Mouse (Mus musculus): Measurements from ENCODE around the gene Gfm2. TPM values are rescaled to one million over a fixed set of nuclear protein-coding genes. Genes with fewer than 3 reads are reported as not detected.

Gene Gfm2
- polyA plus RNA-seq, 1 experiment from 2014 or later: 30.3 TPM

DNA sequence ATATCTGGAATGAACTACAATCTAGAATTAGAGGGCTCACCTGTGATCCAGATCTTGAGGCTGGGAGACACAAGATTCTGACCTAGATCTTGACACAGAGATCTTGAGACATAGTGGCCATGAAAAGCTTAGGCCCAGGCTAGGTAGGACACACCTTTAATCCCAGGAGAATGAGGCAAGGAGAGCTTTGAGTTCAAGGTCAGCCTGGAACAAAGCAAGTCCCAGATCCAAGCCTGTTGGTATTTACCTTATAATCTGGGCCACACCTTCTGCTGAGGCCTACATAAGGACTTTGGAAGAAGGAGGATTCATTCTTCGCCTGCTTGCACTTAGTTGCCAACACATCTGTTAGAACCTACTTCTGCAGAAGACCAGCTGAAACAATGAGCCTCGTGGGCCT lies 61.4 kb downstream of the Gfm2 start:
- 94% methylated on average over 2 of the region's 2 CpGs for WGBS
- Histone ChIP-seq H3K4me1 (ENCODE audit: control insufficient read depth, insufficient read depth, low read depth, low read length) (no peaks in the 10 kb centered on the region; the same call in 1 of the 2 replicates), H3K27ac (ENCODE audit: low read depth, low read length) (no peak overlapping the region), H3K27me3 (replicated peaks; ENCODE audit: control insufficient read depth, insufficient read depth, low read length) (no peaks in the 10 kb centered on the region), H3K36me3 (ENCODE audit: control insufficient read depth, insufficient read depth, low read length) (no peaks in the 10 kb centered on the region), H3K9me3 (ENCODE audit: control insufficient read depth, low read length) (no peaks in the 10 kb centered on the region), H3K4me3 (ENCODE audit: low read length) (no peak overlapping the region), H3K4me2 (ENCODE audit: low read length) (no peak overlapping the region), H3K9ac (ENCODE audit: low read depth, low read length) (no peak overlapping the region)
- ATAC-seq: no peak

DNA sequence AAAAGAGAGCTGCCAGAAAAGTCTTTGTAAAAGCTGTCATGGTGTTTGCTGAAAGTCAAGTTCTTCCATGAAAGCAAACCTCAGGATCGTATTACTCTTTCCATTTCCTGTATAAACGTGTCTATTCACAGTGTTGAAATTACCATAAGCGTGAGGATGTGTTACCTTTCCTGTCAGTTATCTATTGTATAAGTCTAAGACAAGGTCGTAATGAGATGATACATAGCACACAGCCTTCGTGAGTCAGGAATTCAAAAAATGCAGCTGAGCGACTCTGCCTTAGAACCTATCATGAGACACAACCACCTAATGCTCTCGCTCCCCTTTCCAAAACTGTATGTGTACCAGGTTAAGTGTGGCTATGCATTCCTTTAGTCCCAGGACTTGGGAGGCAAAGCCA lies 63.3 kb downstream of the Gfm2 start:
- no peak overlapping the region for H3K27ac ChIP-seq (ENCODE audit: low read depth, low read length)
- H3K36me3 ChIP-seq (ENCODE audit: control insufficient read depth, insufficient read depth, low read length): no peaks in the 10 kb centered on the region
- WGBS: 72% methylated on average over 7 of the region's 7 CpGs
- no peaks in the 10 kb centered on the region for H3K27me3 ChIP-seq (replicated peaks; ENCODE audit: control insufficient read depth, insufficient read depth, low read length)
- H3K4me2 ChIP-seq (ENCODE audit: low read length): no peak overlapping the region
- no peaks in the 10 kb centered on the region; the same call in 1 of the 2 replicates for H3K4me1 ChIP-seq (ENCODE audit: control insufficient read depth, insufficient read depth, low read depth, low read length)
- H3K9me3 ChIP-seq (ENCODE audit: control insufficient read depth, low read length): no peaks in the 10 kb centered on the region
- no peak for ATAC-seq
- no peak overlapping the region for H3K4me3 ChIP-seq (ENCODE audit: low read length)
- H3K9ac ChIP-seq (ENCODE audit: low read depth, low read length): no peak overlapping the region

DNA sequence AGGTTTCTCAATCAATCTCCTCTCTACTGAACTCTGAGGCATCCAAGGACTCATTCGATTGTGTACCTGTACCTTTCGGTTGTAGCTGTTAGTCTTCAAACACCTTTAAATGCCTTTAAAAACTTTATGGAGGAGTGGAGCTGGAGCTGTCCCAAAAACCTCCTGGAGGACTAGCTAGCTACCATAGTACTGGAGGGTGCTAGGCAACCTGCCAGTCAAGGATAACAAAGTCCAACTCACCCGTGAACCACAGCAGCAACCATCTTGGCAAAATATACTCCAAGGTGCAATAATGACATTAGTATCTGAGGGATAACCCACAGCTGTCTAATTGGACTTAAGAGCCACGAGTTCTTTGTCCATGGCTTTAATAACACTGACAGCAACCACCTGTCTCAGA lies 64.2 kb downstream of the Gfm2 start:
- Histone ChIP-seq H3K4me3 (ENCODE audit: low read length) (no peak overlapping the region), H3K4me1 (ENCODE audit: control insufficient read depth, insufficient read depth, low read depth, low read length) (no peaks in the 10 kb centered on the region; the same call in 1 of the 2 replicates), H3K9me3 (ENCODE audit: control insufficient read depth, low read length) (no peaks in the 10 kb centered on the region), H3K27ac (ENCODE audit: low read depth, low read length) (no peak overlapping the region), H3K27me3 (replicated peaks; ENCODE audit: control insufficient read depth, insufficient read depth, low read length) (no peaks in the 10 kb centered on the region), H3K4me2 (ENCODE audit: low read length) (no peak overlapping the region), H3K36me3 (ENCODE audit: control insufficient read depth, insufficient read depth, low read length) (no peaks in the 10 kb centered on the region), H3K9ac (ENCODE audit: low read depth, low read length) (no peak overlapping the region)
- WGBS: 72% methylated on average over 4 of the region's 4 CpGs
- ATAC-seq: no peak

DNA sequence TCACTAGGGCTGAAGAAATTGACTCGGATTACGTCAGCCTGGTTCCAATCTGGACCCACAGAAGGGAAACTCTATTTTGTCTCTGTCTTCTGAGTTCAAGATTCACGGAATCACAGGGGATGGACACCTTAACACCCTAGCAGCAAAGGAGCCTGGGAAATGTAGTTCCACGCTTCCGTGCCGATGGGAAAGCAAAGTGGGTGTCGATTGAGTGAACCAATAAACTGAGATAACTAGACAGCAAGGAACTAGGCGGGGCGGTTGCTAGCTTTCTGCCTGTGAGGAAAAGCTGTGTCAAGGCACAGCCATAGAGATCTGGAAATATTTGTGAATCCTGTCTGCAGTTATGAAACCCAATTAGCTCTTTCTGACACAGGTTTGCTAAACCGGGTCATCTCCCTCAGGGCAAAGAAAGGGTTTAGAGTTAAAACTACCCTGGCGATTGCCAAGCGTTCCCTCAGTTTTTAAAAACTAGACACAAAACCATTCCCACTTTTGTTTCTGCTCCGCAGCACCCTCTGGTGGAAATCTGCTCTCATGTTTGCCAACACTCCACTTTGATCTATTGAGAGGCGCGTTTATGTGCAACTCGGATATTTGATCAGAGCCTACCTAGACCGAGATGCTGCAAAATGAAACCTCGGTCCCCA lies 67.4 kb downstream of the Gfm2 start:
- peak overlapping the region; percentile 59 for H3K4me2 ChIP-seq (ENCODE audit: low read length)
- no peaks in the 10 kb centered on the region for H3K9me3 ChIP-seq (ENCODE audit: control insufficient read depth, low read length)
- H3K27ac ChIP-seq (ENCODE audit: low read depth, low read length): 0 out of 2 replicates have a peak overlapping the region, but pooled peaks have one; percentile 2
- no peak overlapping the region for H3K9ac ChIP-seq (ENCODE audit: low read depth, low read length)
- peak; percentile 86 for ATAC-seq
- no peaks in the 10 kb centered on the region for H3K36me3 ChIP-seq (ENCODE audit: control insufficient read depth, insufficient read depth, low read length)
- WGBS: 11% methylated on average over 18 of the region's 18 CpGs
- no peaks in the 10 kb centered on the region for H3K27me3 ChIP-seq (replicated peaks; ENCODE audit: control insufficient read depth, insufficient read depth, low read length)
- no peaks in the 10 kb centered on the region for H3K4me1 ChIP-seq (ENCODE audit: control insufficient read depth, insufficient read depth, low read depth, low read length)
- peak overlapping the region; percentile 32 for H3K4me3 ChIP-seq (ENCODE audit: low read length)

DNA sequence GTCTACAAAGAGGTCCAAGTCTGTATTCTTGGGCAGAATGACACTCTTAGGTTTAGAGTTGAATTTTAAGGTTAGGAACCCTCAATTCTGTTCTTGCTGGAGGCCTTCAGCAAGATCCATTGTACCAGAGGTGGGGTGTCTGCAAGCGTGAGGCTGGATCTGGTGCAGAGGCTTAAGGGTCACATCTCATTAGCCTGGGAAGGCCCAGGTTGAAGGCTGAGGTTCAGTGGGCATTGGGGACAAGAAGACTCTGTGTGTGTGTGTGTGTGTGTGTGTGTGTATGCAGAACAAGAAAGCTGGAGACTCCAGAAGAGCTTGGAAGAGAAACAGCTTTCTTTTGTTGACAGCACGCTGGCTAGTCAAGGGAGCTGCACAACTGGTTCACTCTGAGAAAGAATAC lies 68.3 kb downstream of the Gfm2 start:
- no peaks in the 10 kb centered on the region for H3K36me3 ChIP-seq (ENCODE audit: control insufficient read depth, insufficient read depth, low read length)
- H3K9me3 ChIP-seq (ENCODE audit: control insufficient read depth, low read length): no peaks in the 10 kb centered on the region
- 95% methylated on average over 2 of the region's 2 CpGs for WGBS
- no peaks in the 10 kb centered on the region for H3K4me1 ChIP-seq (ENCODE audit: control insufficient read depth, insufficient read depth, low read depth, low read length)
- no peak overlapping the region for H3K4me3 ChIP-seq (ENCODE audit: low read length)
- no peak overlapping the region for H3K27ac ChIP-seq (ENCODE audit: low read depth, low read length)
- H3K27me3 ChIP-seq (replicated peaks; ENCODE audit: control insufficient read depth, insufficient read depth, low read length): no peaks in the 10 kb centered on the region
- no peak overlapping the region for H3K4me2 ChIP-seq (ENCODE audit: low read length)
- ATAC-seq: no peak
- H3K9ac ChIP-seq (ENCODE audit: low read depth, low read length): no peak overlapping the region

DNA sequence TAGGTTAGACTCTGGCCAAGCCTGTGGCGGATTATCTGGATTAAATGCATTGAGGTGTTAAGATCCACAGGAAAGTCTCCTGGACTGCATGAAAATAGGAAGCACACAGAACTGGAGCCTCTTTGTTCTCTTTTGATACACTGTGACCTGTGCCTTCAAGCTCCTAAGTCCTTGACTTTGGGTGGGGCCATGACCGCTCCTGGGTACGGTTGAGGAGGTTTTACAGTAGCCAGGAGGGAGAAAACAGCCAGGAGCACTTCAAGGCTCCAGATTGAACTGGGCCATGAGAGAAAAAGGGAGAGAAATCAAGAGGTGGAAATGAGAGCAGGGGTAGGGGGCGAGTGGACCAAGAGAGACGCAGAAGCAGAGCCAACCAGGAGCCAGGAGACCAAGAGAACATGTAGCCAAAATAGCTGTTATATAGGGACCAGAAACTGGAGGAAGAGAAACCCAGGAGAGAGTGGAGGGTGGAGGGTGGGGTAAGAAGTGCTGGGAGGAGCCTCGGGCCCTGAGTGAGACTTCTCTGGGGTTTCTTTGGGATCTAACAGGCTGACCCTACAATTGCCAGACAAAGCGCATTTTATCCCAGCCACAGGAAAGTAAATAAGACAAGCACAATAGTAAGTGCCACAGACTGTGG lies 69.9 kb downstream of the Gfm2 start:
- Histone ChIP-seq H3K4me3 (ENCODE audit: low read length) (no peak overlapping the region), H3K4me2 (ENCODE audit: low read length) (no peak overlapping the region), H3K27ac (ENCODE audit: low read depth, low read length) (no peak overlapping the region), H3K4me1 (ENCODE audit: control insufficient read depth, insufficient read depth, low read depth, low read length) (no peaks in the 10 kb centered on the region), H3K9me3 (ENCODE audit: control insufficient read depth, low read length) (no peaks in the 10 kb centered on the region), H3K9ac (ENCODE audit: low read depth, low read length) (no peak overlapping the region), H3K27me3 (replicated peaks; ENCODE audit: control insufficient read depth, insufficient read depth, low read length) (no peaks in the 10 kb centered on the region), H3K36me3 (ENCODE audit: control insufficient read depth, insufficient read depth, low read length) (no peaks in the 10 kb centered on the region)
- WGBS: 82% methylated on average over 7 of the region's 7 CpGs
- no peak for ATAC-seq

DNA sequence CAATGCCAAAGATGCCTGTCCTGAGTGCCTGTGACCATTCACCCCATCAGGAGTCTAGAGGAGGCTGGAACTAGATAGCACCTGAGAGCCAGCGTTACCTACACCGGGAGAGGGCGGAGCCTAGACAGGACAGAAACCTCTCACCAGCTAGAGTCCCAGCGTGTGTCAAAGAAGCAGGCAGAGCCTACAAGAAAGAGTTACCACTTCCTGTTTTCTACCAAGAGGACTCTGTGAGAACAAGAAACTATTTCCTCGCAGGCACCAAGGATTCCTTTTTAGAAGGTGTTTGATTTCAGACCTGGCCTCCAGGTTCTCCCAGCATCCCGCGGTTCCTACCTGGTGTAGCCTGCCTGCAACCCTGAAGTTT lies 70.4 kb downstream of the Gfm2 start:
- Histone ChIP-seq H3K4me1 (ENCODE audit: control insufficient read depth, insufficient read depth, low read depth, low read length) (no peaks in the 10 kb centered on the region), H3K9me3 (ENCODE audit: control insufficient read depth, low read length) (no peaks in the 10 kb centered on the region), H3K27me3 (replicated peaks; ENCODE audit: control insufficient read depth, insufficient read depth, low read length) (no peaks in the 10 kb centered on the region), H3K4me2 (ENCODE audit: low read length) (no peak overlapping the region), H3K36me3 (ENCODE audit: control insufficient read depth, insufficient read depth, low read length) (no peaks in the 10 kb centered on the region), H3K27ac (ENCODE audit: low read depth, low read length) (no peak overlapping the region), H3K4me3 (ENCODE audit: low read length) (no peak overlapping the region), H3K9ac (ENCODE audit: low read depth, low read length) (no peak overlapping the region)
- no peak for ATAC-seq
- 63% methylated on average over 7 of the region's 7 CpGs for WGBS

DNA sequence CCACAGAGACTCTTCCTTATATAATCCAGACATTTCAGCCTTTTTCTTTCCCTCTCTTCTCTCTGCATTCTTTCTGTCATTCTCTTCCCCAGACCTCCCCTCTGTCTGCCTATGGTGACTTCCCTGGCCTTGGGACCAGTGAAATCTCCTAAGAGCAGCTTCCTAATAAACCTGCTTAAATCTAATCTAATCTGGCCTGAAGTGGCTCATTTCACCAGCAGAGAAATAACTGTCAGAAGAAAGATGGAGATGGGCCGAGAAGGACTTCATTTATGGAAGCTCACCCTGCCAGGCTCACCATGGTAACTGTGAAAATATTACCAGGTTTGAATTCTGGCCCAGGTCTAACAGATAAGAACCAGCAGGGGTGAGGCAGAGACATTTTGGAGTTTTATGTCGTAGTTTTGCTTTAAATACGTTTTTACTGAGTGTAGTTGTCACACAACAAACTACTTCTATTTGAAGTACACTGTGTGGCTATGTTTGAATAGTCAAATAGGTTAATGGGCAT lies 70.8 kb downstream of the Gfm2 start:
- Histone ChIP-seq H3K4me2 (ENCODE audit: low read length) (no peak overlapping the region), H3K4me3 (ENCODE audit: low read length) (no peak overlapping the region), H3K9me3 (ENCODE audit: control insufficient read depth, low read length) (no peaks in the 10 kb centered on the region), H3K9ac (ENCODE audit: low read depth, low read length) (no peak overlapping the region), H3K4me1 (ENCODE audit: control insufficient read depth, insufficient read depth, low read depth, low read length) (no peaks in the 10 kb centered on the region), H3K27ac (ENCODE audit: low read depth, low read length) (no peak overlapping the region), H3K27me3 (replicated peaks; ENCODE audit: control insufficient read depth, insufficient read depth, low read length) (no peaks in the 10 kb centered on the region), H3K36me3 (ENCODE audit: control insufficient read depth, insufficient read depth, low read length) (no peaks in the 10 kb centered on the region)
- ATAC-seq: no peak
- 72% methylated on average over 3 of the region's 3 CpGs for WGBS

DNA sequence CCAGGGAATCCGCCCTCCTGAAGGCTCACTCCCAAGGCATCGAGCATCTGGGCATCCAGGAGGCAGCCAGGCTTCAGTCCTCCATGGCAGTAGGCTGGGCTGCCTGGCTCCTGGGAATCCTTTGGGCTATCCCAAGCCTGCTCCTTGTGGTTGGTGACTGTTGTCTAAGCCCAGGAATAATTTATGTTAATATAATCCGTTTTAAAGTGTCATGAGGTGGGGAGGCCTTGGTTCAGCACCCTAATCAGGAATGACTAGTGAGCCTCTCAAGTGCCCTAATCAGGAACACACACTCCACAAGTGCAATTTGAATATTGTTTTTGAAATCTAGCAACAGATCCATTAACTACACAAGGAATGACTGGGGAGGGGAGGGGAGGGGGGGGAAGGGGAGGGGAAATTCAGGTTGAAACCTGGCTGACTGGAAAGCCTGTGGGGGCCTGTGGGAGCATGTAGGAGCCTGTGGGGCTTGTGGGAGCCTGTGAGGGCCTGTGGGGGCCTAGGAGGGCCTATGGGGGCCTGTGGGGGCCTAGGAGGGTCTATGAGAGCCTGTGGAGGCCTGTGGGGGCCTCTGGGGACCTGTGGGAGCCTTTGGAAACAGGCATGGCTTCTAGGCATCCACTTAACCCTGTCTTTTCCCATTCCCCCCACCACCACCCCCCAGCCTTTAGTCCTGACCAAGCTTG lies 77.0 kb downstream of the Gfm2 start:
- WGBS: 51% methylated on average over 3 of the region's 3 CpGs
- no peak for ATAC-seq
- Histone ChIP-seq H3K4me3 (ENCODE audit: low read length) (no peak overlapping the region), H3K9ac (ENCODE audit: low read depth, low read length) (no peak overlapping the region), H3K27ac (ENCODE audit: low read depth, low read length) (no peak overlapping the region), H3K4me2 (ENCODE audit: low read length) (no peak overlapping the region), H3K36me3 (ENCODE audit: control insufficient read depth, insufficient read depth, low read length) (no peaks in the 10 kb centered on the region), H3K9me3 (ENCODE audit: control insufficient read depth, low read length) (no peaks in the 10 kb centered on the region), H3K4me1 (ENCODE audit: control insufficient read depth, insufficient read depth, low read depth, low read length) (no peaks in the 10 kb centered on the region), H3K27me3 (replicated peaks; ENCODE audit: control insufficient read depth, insufficient read depth, low read length) (no peaks in the 10 kb centered on the region)
